Mouse (Mus musculus): Measurements from ENCODE around the gene Inpp5k. TPM values are rescaled to one million over a fixed set of nuclear protein-coding genes. Genes with fewer than 3 reads are reported as not detected.

Inpp5k gene
- total RNA-seq (2012; rRNA removed) (25.5 and 31.2 TPM in 2 replicates), total RNA-seq (2014; rRNA removed) (40.7 and 41.9 TPM in 2 replicates), polyA plus RNA-seq (2012; ENCODE audit: insufficient read length, low read depth) (30.5 and 35.6 TPM in 2 replicates)

- dilution Hi-C loops (cut with MboI; ENCODE audit: extremely low pct_ligation_motif_present, extremely low pct_unique_long_range_greater_than_20kb, low sequenced_read_pairs) = no loop called here
- peaks cover 5 to 38% of the 10 kb centered on the region in 2 experiments; a peak in 3 of 4 replicates for H3K4me1 ChIP-seq (ENCODE audit: control insufficient read depth in 1 of 2, insufficient read depth in 2 of 2)
- TF ChIP-seq NRF1 (IDR thresholded peaks at IDR 0.05; ENCODE audit: low read depth, low read length) = peak; percentile 73
- peak; percentile 95 for TF ChIP-seq ZMIZ1 (IDR thresholded peaks at IDR 0.05; ENCODE audit: low read depth, low read length)
- peak; percentile 98 for TF ChIP-seq NELFE (IDR thresholded peaks at IDR 0.05; ENCODE audit: low read depth, low read length)
- TF ChIP-seq E2F4 (IDR thresholded peaks at IDR 0.05; ENCODE audit: insufficient replicate concordance, low read depth, low read length) = peak; percentile 82; the same call in 1 of the 2 replicates
- no peak for TF ChIP-seq RAD21 (IDR thresholded peaks at IDR 0.05; ENCODE audit: low read depth, low read length)
- TF ChIP-seq UBTF (IDR thresholded peaks at IDR 0.05; ENCODE audit: low read depth, low read length) = no peak
- peak; percentile 97 for TF ChIP-seq SIN3A (IDR thresholded peaks at IDR 0.05; ENCODE audit: low read length)
- no peak for TF ChIP-seq JUN (IDR thresholded peaks at IDR 0.05; ENCODE audit: insufficient read depth, low read depth, low read length)
- TF ChIP-seq SMC3 (IDR thresholded peaks at IDR 0.05; ENCODE audit: low read depth, low read length) = no peak
- TF ChIP-seq EP300 (IDR thresholded peaks at IDR 0.05; ENCODE audit: low read length) = no peak
- peak; percentile 93 for TF ChIP-seq TCF12 (IDR thresholded peaks at IDR 0.05; ENCODE audit: low read depth, low read length)
- TF ChIP-seq ZKSCAN1 (IDR thresholded peaks at IDR 0.05; ENCODE audit: borderline replicate concordance, low read depth, low read length) = no peak
- no peak for TF ChIP-seq ZNF384 (IDR thresholded peaks at IDR 0.05; ENCODE audit: low read depth, low read length)
- TF ChIP-seq CTCF (conservative IDR thresholded peaks at IDR 0.05 in 1 of 2, IDR thresholded peaks at IDR 0.05 in 1 of 2; ENCODE audit: low read depth in 2 of 2, low read length in 2 of 2) = no peak
- no peak for TF ChIP-seq MYC (IDR thresholded peaks at IDR 0.05; ENCODE audit: low read depth, low read length)
- no peak for TF ChIP-seq JUND (conservative IDR thresholded peaks at IDR 0.05; ENCODE audit: low read depth, low read length)
- TF ChIP-seq IRF4 (IDR thresholded peaks at IDR 0.05; ENCODE audit: low read depth, low read length) = peak; percentile 71
- no peak for TF ChIP-seq ZC3H11A (IDR thresholded peaks at IDR 0.05; ENCODE audit: low read depth, low read length)
- TF ChIP-seq POLR2A (IDR thresholded peaks at IDR 0.05; ENCODE audit: low read depth, low read length) = peak; percentile 99
- TF ChIP-seq USF1 (IDR thresholded peaks at IDR 0.05; ENCODE audit: low read depth, low read length) = no peak
- no peak for TF ChIP-seq PAX5 (IDR thresholded peaks at IDR 0.05; ENCODE audit: low read length)
- no peak for TF ChIP-seq RCOR1 (conservative IDR thresholded peaks at IDR 0.05; ENCODE audit: low read depth, low read length)
- TF ChIP-seq BHLHE40 (IDR thresholded peaks at IDR 0.05; ENCODE audit: low read depth, low read length) = peak; percentile 36; the same call in 1 of the 2 replicates
- TF ChIP-seq TBP (conservative IDR thresholded peaks at IDR 0.05; ENCODE audit: low read depth, low read length) = peak; percentile 67; the same call in 1 of the 2 replicates
- TF ChIP-seq USF2 (conservative IDR thresholded peaks at IDR 0.05; ENCODE audit: low read depth, low read length) = no peak
- no peak for TF ChIP-seq CHD1 (IDR thresholded peaks at IDR 0.05; ENCODE audit: low read depth, low read length)
- no peak for TF ChIP-seq CHD2 (IDR thresholded peaks at IDR 0.05; ENCODE audit: low read length)
- TF ChIP-seq HCFC1 (IDR thresholded peaks at IDR 0.05; ENCODE audit: low read depth, low read length) = peak; percentile 83
- TF ChIP-seq ELF1 (IDR thresholded peaks at IDR 0.05; ENCODE audit: low read depth, low read length) = peak; percentile 98
- TF ChIP-seq ETS1 (conservative IDR thresholded peaks at IDR 0.05; ENCODE audit: low read depth, low read length) = peak; percentile 29; the same call in 1 of the 2 replicates
- TF ChIP-seq POLR2AphosphoS2 (IDR thresholded peaks at IDR 0.05; ENCODE audit: low read depth, low read length) = peak; percentile 96
- peak; percentile 49; the same call in 1 of the 2 replicates for TF ChIP-seq KAT2A (IDR thresholded peaks at IDR 0.05; ENCODE audit: insufficient replicate concordance, low read length)
- peak; percentile 88 for TF ChIP-seq MAX (IDR thresholded peaks at IDR 0.05; ENCODE audit: low read length)
- no peak for TF ChIP-seq MAFK (IDR thresholded peaks at IDR 0.05; ENCODE audit: insufficient replicate concordance, low read length)
- no peak for TF ChIP-seq MAZ (IDR thresholded peaks at IDR 0.05; ENCODE audit: low read depth, low read length)
- no peak for TF ChIP-seq GABPA (IDR thresholded peaks at IDR 0.05; ENCODE audit: insufficient replicate concordance, low read depth, low read length)
- peak; percentile 62; the same call in 1 of the 2 replicates for TF ChIP-seq MEF2A (IDR thresholded peaks at IDR 0.05; ENCODE audit: borderline replicate concordance, low read depth, low read length)
- peak; percentile 81 for TF ChIP-seq MXI1 (IDR thresholded peaks at IDR 0.05; ENCODE audit: low read depth, low read length)
- peak; percentile 98 for DNase-seq (ENCODE audit: extremely low read depth)
- no peaks in the 10 kb centered on the region for H3K27me3 ChIP-seq (replicated peaks)
- H3K27ac ChIP-seq (ENCODE audit: insufficient read depth, low read depth) = peak within 1 kb of the TSS; percentile 61
- H3K4me3 ChIP-seq (replicated peaks in 1 of 3; ENCODE audit: low read depth in 2 of 3, low read length in 2 of 3, poor library complexity in 1 of 3) = peak within 1 kb of the TSS; percentile 68 to 81 (median 79)
- peak within 1 kb of the TSS; percentile 85 for H3K4me2 ChIP-seq (ENCODE audit: insufficient read depth, low read depth, poor library complexity, severe bottlenecking)
- H3K9ac ChIP-seq (ENCODE audit: insufficient read depth, low read depth) = peak within 1 kb of the TSS; percentile 91
- H3K9me3 ChIP-seq (replicated peaks; ENCODE audit: low read length) = no peaks in the 10 kb centered on the region
- in situ Hi-C loops (cut with MboI; ENCODE audit: low pct_ligation_motif_present, low pct_unique_long_range_greater_than_20kb, low sequenced_read_pairs) = no loop called here
- H3K79me2 ChIP-seq (replicated peaks; ENCODE audit: control insufficient read depth, extremely low read depth, insufficient read depth, poor library complexity, severe bottlenecking) = no peaks in the 10 kb centered on the region
- H3K36me3 ChIP-seq (replicated peaks in 1 of 2; ENCODE audit: control insufficient read depth in 1 of 2, insufficient read depth in 1 of 2, low read length in 1 of 2) = peaks cover 45 to 71% of the 10 kb centered on the region in 2 experiments
Observed at GRCm38 (mm10) chr11:75630645-75631229, at the start of gene Inpp5k. TSS of gene Inpp5k (plus strand) at chr11:75630988.

Data from CH12.LX (cell line).